Mouse (Mus musculus): ENCODE data around the gene Mecp2. TPM values are rescaled to one million over a fixed set of nuclear protein-coding genes. Genes with fewer than 3 reads are reported as not detected.
"Not testable (repeated sequence)": the region's sequence is repeated elsewhere in the genome, so short reads cannot be mapped to it uniquely, and the experiment has no call there.

Gene Mecp2
- 12.5 and 12.8 TPM in 2 replicates for polyA plus RNA-seq (2015; fragmentation: Nextera tagmentation; extraction: Ambion mirVana)

GRCm38 (mm10) chrX:74135263-74135662, at the start of gene Mecp2:
Gene Mecp2 (minus strand): TSS chrX:74135363.
- not testable (repeated sequence) for H3K9me3 ChIP-seq; H3K36me3 ChIP-seq; H3K4me2 ChIP-seq (replicated peaks); H3K4me1 ChIP-seq; ATAC-seq (ENCODE audit: low FRiP score, low read depth); H3K9ac ChIP-seq; H3K27ac ChIP-seq; H3K4me3 ChIP-seq
- H3K27me3 ChIP-seq = peaks cover 21% of the 10 kb centered on the region; the same call in 1 of the 2 replicates
- 35% methylated on average over 1 of the region's 1 CpGs for WGBS

GRCm38 (mm10) chrX:74176959-74177358, 41.8 kb upstream of the Mecp2 start, which contains the start of gene Tktl1:
Gene Tktl1 (plus strand): TSS chrX:74177259.
- no peaks in the 10 kb centered on the region for H3K27me3 ChIP-seq
- H3K27ac ChIP-seq = no peak within 1 kb of the TSS
- H3K4me3 ChIP-seq = no peak within 1 kb of the TSS
- no peak for ATAC-seq (ENCODE audit: low FRiP score, low read depth)
- no peak within 1 kb of the TSS for H3K9ac ChIP-seq
- no peaks in the 10 kb centered on the region for H3K36me3 ChIP-seq
- H3K9me3 ChIP-seq = no peaks in the 10 kb centered on the region
- WGBS = 89% methylated on average over 17 of the region's 17 CpGs
- H3K4me1 ChIP-seq = no peaks in the 10 kb centered on the region
- H3K4me2 ChIP-seq (replicated peaks) = no peak within 1 kb of the TSS

GRCm38 (mm10) chrX:74167738-74168137, 32.6 kb upstream of the Mecp2 start, which contains the start of gene Tex28:
Gene Tex28 (minus strand): TSS chrX:74167838.
- H3K27me3 ChIP-seq = no peaks in the 10 kb centered on the region
- 88% methylated on average over 1 of the region's 1 CpGs for WGBS

GRCm38 (mm10) chrX:74127164-74127563, 8.0 kb downstream of the Mecp2 start, which contains the start of gene Opn1mw:
Gene Opn1mw (plus strand): TSS chrX:74127464.
- no peak for ATAC-seq (ENCODE audit: low FRiP score, low read depth)
- peaks cover 22% of the 10 kb centered on the region; the same call in 1 of the 2 replicates for H3K27me3 ChIP-seq
- H3K9me3 ChIP-seq = no peaks in the 10 kb centered on the region
- no peaks in the 10 kb centered on the region for H3K4me1 ChIP-seq
- H3K4me2 ChIP-seq (replicated peaks) = no peak within 1 kb of the TSS
- no peak within 1 kb of the TSS for H3K9ac ChIP-seq
- no peaks in the 10 kb centered on the region for H3K36me3 ChIP-seq
- no peak within 1 kb of the TSS for H3K4me3 ChIP-seq
- H3K27ac ChIP-seq = no peak within 1 kb of the TSS

More at GRCm38 (mm10) chrX:74167738-74168137, 32.6 kb upstream of the Mecp2 start, which contains the start of gene Tex28:
- Histone ChIP-seq H3K36me3 (no peaks in the 10 kb centered on the region), H3K9ac (no peak within 1 kb of the TSS), H3K4me2 (replicated peaks) (no peak within 1 kb of the TSS), H3K9me3 (no peaks in the 10 kb centered on the region), H3K27ac (no peak within 1 kb of the TSS), H3K4me1 (no peaks in the 10 kb centered on the region), H3K4me3 (no peak within 1 kb of the TSS)
- no peak for ATAC-seq (ENCODE audit: low FRiP score, low read depth)

GRCm38 (mm10) chrX:74124975-74125374, 10.2 kb downstream of the Mecp2 start:
- H3K27me3 ChIP-seq = peaks cover 22% of the 10 kb centered on the region; the same call in 1 of the 2 replicates
- H3K9ac ChIP-seq = no peak overlapping the region
- no peak for ATAC-seq (ENCODE audit: low FRiP score, low read depth)

GRCm38 (mm10) chrX:74115511-74115910, 19.7 kb downstream of the Mecp2 start:
- H3K27ac ChIP-seq = no peak overlapping the region
- H3K9ac ChIP-seq = peak overlapping the region; percentile 48; the same call in 1 of the 2 replicates
- H3K27me3 ChIP-seq = no peaks in the 10 kb centered on the region; the same call in 1 of the 2 replicates
- ATAC-seq (ENCODE audit: low FRiP score, low read depth) = no peak
- peak overlapping the region; percentile 25 for H3K4me3 ChIP-seq
- peak overlapping the region; percentile 53 for H3K4me2 ChIP-seq (replicated peaks)
- no peaks in the 10 kb centered on the region for H3K9me3 ChIP-seq
- H3K36me3 ChIP-seq = no peaks in the 10 kb centered on the region
- no peaks in the 10 kb centered on the region for H3K4me1 ChIP-seq
- WGBS = 18% methylated on average over 10 of the region's 10 CpGs

More at GRCm38 (mm10) chrX:74124975-74125374, 10.2 kb downstream of the Mecp2 start:
- 56% methylated on average over 2 of the region's 2 CpGs for WGBS
- no peaks in the 10 kb centered on the region for H3K4me1 ChIP-seq
- H3K27ac ChIP-seq = no peak overlapping the region
- no peak overlapping the region for H3K4me2 ChIP-seq (replicated peaks)
- no peaks in the 10 kb centered on the region for H3K9me3 ChIP-seq
- H3K36me3 ChIP-seq = no peaks in the 10 kb centered on the region
- H3K4me3 ChIP-seq = no peak overlapping the region

GRCm38 (mm10) chrX:74114036-74114435, 21.1 kb downstream of the Mecp2 start:
- H3K4me1 ChIP-seq = no peaks in the 10 kb centered on the region
- ATAC-seq (ENCODE audit: low FRiP score, low read depth) = no peak
- H3K4me3 ChIP-seq = no peak overlapping the region
- no peak overlapping the region for H3K27ac ChIP-seq
- no peak overlapping the region for H3K4me2 ChIP-seq (replicated peaks)
- peaks cover 4% of the 10 kb centered on the region; the same call in 1 of the 2 replicates for H3K27me3 ChIP-seq
- no peak overlapping the region for H3K9ac ChIP-seq
- no peaks in the 10 kb centered on the region for H3K9me3 ChIP-seq
- no peaks in the 10 kb centered on the region for H3K36me3 ChIP-seq

- no peak overlapping the region for H3K4me3 ChIP-seq
- H3K36me3 ChIP-seq = no peaks in the 10 kb centered on the region
- 50% methylated on average over 3 of the region's 3 CpGs for WGBS
- peaks cover 8% of the 10 kb centered on the region; the same call in 1 of the 2 replicates for H3K27me3 ChIP-seq
- H3K4me1 ChIP-seq = no peaks in the 10 kb centered on the region
- no peak for ATAC-seq (ENCODE audit: low FRiP score, low read depth)
- no peak overlapping the region for H3K9ac ChIP-seq
- no peak overlapping the region for H3K27ac ChIP-seq
- no peak overlapping the region for H3K4me2 ChIP-seq (replicated peaks)
- H3K9me3 ChIP-seq = no peaks in the 10 kb centered on the region
Observed at GRCm38 (mm10) chrX:74108747-74109146, 26.4 kb downstream of the Mecp2 start.

- H3K4me1 ChIP-seq = no peaks in the 10 kb centered on the region
- H3K9ac ChIP-seq = no peak overlapping the region
- no peaks in the 10 kb centered on the region for H3K9me3 ChIP-seq
- no peak overlapping the region for H3K4me3 ChIP-seq
- H3K4me2 ChIP-seq (replicated peaks) = no peak overlapping the region
- H3K27me3 ChIP-seq = peaks cover 15% of the 10 kb centered on the region; the same call in 1 of the 2 replicates
- no peak for ATAC-seq (ENCODE audit: low FRiP score, low read depth)
- 48% methylated on average over 2 of the region's 2 CpGs for WGBS
- H3K27ac ChIP-seq = no peak overlapping the region
- no peaks in the 10 kb centered on the region for H3K36me3 ChIP-seq
Observed at GRCm38 (mm10) chrX:74105916-74106315, 29.2 kb downstream of the Mecp2 start.

GRCm38 (mm10) chrX:74103457-74104188, 31.5 kb downstream of the Mecp2 start:
- H3K4me1 ChIP-seq = no peaks in the 10 kb centered on the region
- H3K27ac ChIP-seq = no peak overlapping the region
- peaks cover 11% of the 10 kb centered on the region; the same call in 1 of the 2 replicates for H3K27me3 ChIP-seq
- no peak overlapping the region for H3K4me3 ChIP-seq
- H3K9me3 ChIP-seq = no peaks in the 10 kb centered on the region
- no peak overlapping the region for H3K4me2 ChIP-seq (replicated peaks)
- ATAC-seq (ENCODE audit: low FRiP score, low read depth) = no peak
- H3K9ac ChIP-seq = no peak overlapping the region
- H3K36me3 ChIP-seq = no peaks in the 10 kb centered on the region
- 56% methylated on average over 4 of the region's 4 CpGs for WGBS

GRCm38 (mm10) chrX:74095130-74095529, 40.0 kb downstream of the Mecp2 start:
- no peaks in the 10 kb centered on the region for H3K4me1 ChIP-seq

GRCm38 (mm10) chrX:74085601-74086038, 49.5 kb downstream of the Mecp2 start:
- Histone ChIP-seq H3K9ac (peak overlapping the region; percentile 77), H3K4me1 (peaks cover 11% of the 10 kb centered on the region; the same call in 1 of the 2 replicates), H3K36me3 (no peaks in the 10 kb centered on the region), H3K4me3 (peak overlapping the region; percentile 59), H3K4me2 (replicated peaks) (peak overlapping the region; percentile 54), H3K27ac (peak overlapping the region; percentile 93), H3K27me3 (peaks cover 15% of the 10 kb centered on the region; the same call in 1 of the 2 replicates), H3K9me3 (no peaks in the 10 kb centered on the region)
- WGBS = 10% methylated on average over 21 of the region's 27 CpGs
- peak; percentile 99 for ATAC-seq (ENCODE audit: low FRiP score, low read depth)

More at GRCm38 (mm10) chrX:74095130-74095529, 40.0 kb downstream of the Mecp2 start:
- no peaks in the 10 kb centered on the region for H3K36me3 ChIP-seq
- no peaks in the 10 kb centered on the region for H3K9me3 ChIP-seq
- no peak overlapping the region for H3K27ac ChIP-seq
- H3K9ac ChIP-seq = no peak overlapping the region
- ATAC-seq (ENCODE audit: low FRiP score, low read depth) = no peak
- WGBS = 68% methylated on average over 1 of the region's 1 CpGs
- no peak overlapping the region for H3K4me3 ChIP-seq
- peaks cover 3% of the 10 kb centered on the region for H3K27me3 ChIP-seq
- no peak overlapping the region for H3K4me2 ChIP-seq (replicated peaks)
